Mouse (Mus musculus) forebrain, postnatal 0 days (tissue): ENCODE data around the gene Tgfbr3l. TPM values are rescaled to one million over a fixed set of nuclear protein-coding genes. Genes with fewer than 3 reads are reported as not detected.
A peak's percentile ranks its signal among the peaks of the same experiment; 100 is the strongest.
"Not testable (repeated sequence)": the region's sequence is repeated elsewhere in the genome, so short reads cannot be mapped to it uniquely, and the experiment has no call there.

ENCODE experiments used
- ATAC-seq: fragments of 200-750 bp; cut with Nextera tagmentation; 2 replicates; pipeline ENCODE4 v1.8.0; 2017; ENCODE audit warnings: mild to moderate bottlenecking, moderate library complexity
- DNase-seq: peaks from one replicate; pipeline ENCODE4 v3.0.0-alpha.2; 2015
- H3K27ac ChIP-seq: fragments of 300-500 bp; sonication (generic); 2 replicates; pipeline ENCODE4 v1.5.1; 2014; ENCODE audit warnings: low read depth, mild to moderate bottlenecking, antibody characterized with exemption, low read length, moderate library complexity, mixed read lengths
- H3K27me3 ChIP-seq: fragments of 300-500 bp; sonication (generic); 2 replicates; pipeline ENCODE4 v1.6.1; 2014; ENCODE audit warnings: mild to moderate bottlenecking, low read length, mixed read lengths; ENCODE audit not compliant: insufficient read depth
- H3K36me3 ChIP-seq: fragments of 300-500 bp; sonication (generic); 2 replicates; pipeline ENCODE4 v1.6.1; 2014; ENCODE audit warnings: mild to moderate bottlenecking, moderate library complexity; ENCODE audit not compliant: insufficient read depth
- H3K4me1 ChIP-seq: fragments of 300-500 bp; sonication (generic); 2 replicates; pipeline ENCODE4 v1.6.1; 2014; ENCODE audit warnings: antibody characterized with exemption; ENCODE audit not compliant: insufficient read depth
- H3K4me2 ChIP-seq: fragments of 300-500 bp; sonication (generic); 2 replicates; pipeline ENCODE4 v1.6.1; 2014; ENCODE audit warnings: low read depth, mild to moderate bottlenecking, moderate library complexity
- H3K4me3 ChIP-seq: fragments of 300-500 bp; sonication (generic); 2 replicates; pipeline ENCODE4 v1.5.1; 2014; ENCODE audit warnings: low read depth, low read length, mixed read lengths
- H3K9ac ChIP-seq: fragments of 300-500 bp; sonication (generic); 2 replicates; pipeline ENCODE4 v1.6.1; 2014; ENCODE audit warnings: mild to moderate bottlenecking
- H3K9me3 ChIP-seq: fragments of 300-500 bp; sonication (generic); 2 replicates; pipeline ENCODE4 v1.6.1; 2016; ENCODE audit warnings: low read length
- CTCF ChIP-seq: sonication (generic); IDR thresholded peaks from 2 replicates; pipeline ENCODE4 v1.5.1; 2016; ENCODE audit warnings: antibody characterized with exemption, control low read depth, low read depth
- WGBS: fragments of 180-500 bp; shearing (Covaris S2); extraction: QIAGEN DNeasy Blood & Tissue Kit; methylation state at CpG from one replicate; pipeline ENCODE4 v1.1.7; 2014; 5-methylcytosine and 5-hydroxymethylcytosine counted together
- polyA plus RNA-seq: library from polyadenylated mRNA; unstranded; fragments of >200 nt; fragmentation: Nextera tagmentation; extraction: Ambion mirVana; gene quantifications from 2 replicates; pipeline ENCODE4 v1.2.1, GENCODE M21; 2015
- total RNA-seq: library from RNA; depleted of rRNA; stranded (reverse); fragments of >200 nt; gene quantifications from 2 replicates; pipeline ENCODE4 v1.2.3, GENCODE M21; 2014

Gene Tgfbr3l
- total and polyA plus RNA-seq, 2 experiments from 2014 or later: 1.3 to 18.6 TPM

DNA sequence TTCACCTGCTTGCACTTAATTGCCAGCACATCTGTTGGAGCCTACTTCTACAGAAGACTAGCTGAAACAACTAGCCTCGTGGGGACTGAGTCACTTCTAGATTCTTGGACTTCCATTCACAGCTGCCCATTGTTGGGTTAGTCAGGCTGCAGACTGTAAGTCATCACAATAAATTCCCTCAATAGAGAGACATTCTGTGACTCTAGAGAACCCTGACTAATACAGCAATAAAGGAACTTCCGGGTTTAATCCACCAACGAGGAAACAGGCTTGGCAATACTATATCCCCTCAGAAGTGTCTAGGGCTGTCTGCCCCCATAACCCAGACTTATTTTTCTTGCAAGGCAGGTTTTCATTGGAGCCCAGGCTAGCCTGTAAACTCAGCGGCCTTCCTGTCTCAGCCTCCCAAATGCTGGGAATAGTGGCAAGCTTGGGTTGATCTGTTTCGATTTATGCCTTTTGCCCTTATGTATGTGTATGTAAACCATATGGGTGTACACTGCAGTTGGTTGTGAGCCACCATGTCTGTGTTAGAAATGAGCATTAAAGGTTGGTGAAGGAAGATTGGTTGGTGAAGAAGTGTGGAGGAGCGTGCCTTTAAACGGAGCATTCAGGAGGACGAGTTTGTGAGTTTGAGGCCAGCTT lies 4.2 kb downstream of the Tgfbr3l start:
- Histone ChIP-seq H3K4me1 (peaks cover 15% of the 10 kb centered on the region), H3K4me2 (peak overlapping the region; percentile 75), H3K9me3 (no peaks in the 10 kb centered on the region), H3K36me3 (peaks cover 39% of the 10 kb centered on the region), H3K27ac (peak overlapping the region; percentile 96), H3K4me3 (peak overlapping the region; percentile 89), H3K9ac (peak overlapping the region; percentile 95), H3K27me3 (no peaks in the 10 kb centered on the region)
- WGBS: 47% methylated on average over 8 of the region's 8 CpGs
- DNase-seq (no peak), ATAC-seq (no peak)
- no peak for TF ChIP-seq CTCF

DNA sequence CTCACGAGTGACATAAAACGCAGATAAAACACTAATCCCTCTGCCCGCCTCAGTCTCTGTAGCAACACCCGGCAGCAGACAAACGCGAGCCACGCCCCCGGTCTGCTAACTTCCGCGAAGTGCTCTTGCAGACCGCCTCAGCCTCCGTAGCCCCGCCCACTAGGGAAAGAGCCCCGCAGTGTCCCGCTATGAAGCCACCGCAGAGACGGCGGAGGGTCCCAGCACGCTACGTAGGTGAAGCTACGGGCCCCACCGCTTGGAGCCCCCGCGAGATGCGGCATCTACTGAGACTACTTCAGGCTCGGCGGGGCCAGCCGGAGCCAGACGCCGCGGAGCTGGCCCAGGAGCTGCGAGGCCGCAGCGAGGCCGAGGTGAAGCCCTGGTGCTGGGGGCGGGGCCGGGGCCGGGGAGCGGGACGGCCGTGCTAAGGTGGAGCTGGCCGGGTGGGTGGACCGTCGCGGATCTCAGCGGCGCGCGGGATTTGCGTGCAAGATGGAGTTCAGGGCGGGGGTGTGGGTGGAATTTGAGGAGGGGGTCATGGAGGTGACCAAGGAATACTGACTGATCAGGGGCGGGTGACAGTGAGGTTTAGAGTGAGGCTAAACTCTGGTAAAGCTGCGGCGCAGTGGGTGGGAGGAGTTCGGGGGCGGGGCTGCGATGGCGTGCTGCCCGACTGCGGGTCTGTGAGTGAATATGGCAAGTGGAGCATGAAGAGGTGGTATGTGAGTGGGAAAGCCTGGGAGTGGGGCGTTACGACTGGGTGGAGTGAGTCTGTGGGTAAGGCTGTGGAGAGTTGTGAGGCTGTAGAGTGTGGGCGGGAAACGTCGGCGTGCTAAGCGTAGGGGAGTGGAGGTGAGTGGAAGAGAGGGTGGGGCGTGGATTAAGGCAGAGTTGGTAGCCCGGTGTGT lies 5.2 kb downstream of the Tgfbr3l start, which contains the start of gene Snapc2:
TSS of gene Snapc2 (plus strand) at position 147 of the 908 bp plus-strand sequence.
- peak; percentile 91 for ATAC-seq
- peaks cover 22% of the 10 kb centered on the region for H3K4me1 ChIP-seq

DNA sequence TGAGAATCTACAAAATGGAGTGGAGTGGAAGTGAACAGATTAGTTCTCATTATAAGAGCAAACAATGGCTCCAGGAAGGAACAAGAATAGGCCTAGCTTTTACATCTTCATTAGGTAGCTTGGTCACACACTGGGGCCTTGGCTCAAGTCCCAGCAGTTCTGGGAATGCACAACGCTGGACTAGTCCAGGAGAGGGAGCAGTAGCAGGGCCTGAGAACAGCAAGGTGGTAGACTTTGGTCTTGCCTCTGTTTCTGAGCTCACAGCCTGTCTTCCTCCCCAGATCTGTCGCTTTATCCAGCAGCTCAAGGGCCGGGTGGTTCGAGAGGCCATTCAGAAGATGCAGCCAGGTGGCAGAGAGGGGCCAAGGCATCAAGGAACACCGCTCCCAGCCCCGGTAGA lies 6.0 kb downstream of the Tgfbr3l start:
- Histone ChIP-seq H3K9ac (no peak overlapping the region), H3K27ac (peak overlapping the region; percentile 96), H3K27me3 (no peaks in the 10 kb centered on the region), H3K9me3 (no peaks in the 10 kb centered on the region), H3K4me3 (peak overlapping the region; percentile 89), H3K36me3 (peaks cover 29% of the 10 kb centered on the region), H3K4me1 (peaks cover 22% of the 10 kb centered on the region), H3K4me2 (peak overlapping the region; percentile 75)
- 40% methylated on average over 6 of the region's 6 CpGs for WGBS
- TF ChIP-seq CTCF: peak; percentile 67
- ATAC-seq (no peak), DNase-seq (peak; percentile 78)

More for the DNA sequence above, 5.2 kb downstream of the Tgfbr3l start, which contains the start of gene Snapc2:
- Histone ChIP-seq H3K4me3 (peak within 1 kb of the TSS; percentile 89), H3K36me3 (peaks cover 30% of the 10 kb centered on the region), H3K9me3 (no peaks in the 10 kb centered on the region), H3K27me3 (no peaks in the 10 kb centered on the region), H3K27ac (peak within 1 kb of the TSS; percentile 96), H3K9ac (peak within 1 kb of the TSS; percentile 95), H3K4me2 (peak within 1 kb of the TSS; percentile 75)
- 2% methylated on average over 69 of the region's 69 CpGs for WGBS
- peak; percentile 96 for DNase-seq
- TF ChIP-seq CTCF: no peak

DNA sequence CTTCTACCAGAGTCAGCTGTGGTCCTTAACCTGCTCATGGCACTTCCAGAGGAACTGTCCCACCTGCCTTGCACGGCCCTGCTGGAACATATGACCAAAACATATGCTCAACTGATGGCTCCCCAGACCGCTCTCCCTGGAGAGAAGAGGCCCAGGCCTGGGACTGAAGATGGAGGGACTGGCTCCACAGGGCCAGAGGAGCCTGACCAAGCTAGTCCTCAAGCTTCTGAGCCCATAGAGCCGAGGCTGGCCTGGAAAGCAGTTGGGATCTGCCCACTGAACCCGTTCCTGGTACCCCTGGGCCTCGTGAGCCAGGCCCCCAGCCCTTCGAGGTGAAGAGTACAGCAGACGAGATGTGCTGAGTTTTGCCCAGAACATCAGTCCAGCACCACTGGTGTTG lies 7.5 kb downstream of the Tgfbr3l start:
- not testable (repeated sequence) for H3K27me3 ChIP-seq, H3K9ac ChIP-seq, ATAC-seq, H3K9me3 ChIP-seq, H3K27ac ChIP-seq, H3K4me3 ChIP-seq, DNase-seq, H3K4me2 ChIP-seq
- H3K36me3 ChIP-seq: peaks cover 29% of the 10 kb centered on the region
- 85% methylated on average over 7 of the region's 7 CpGs for WGBS
- H3K4me1 ChIP-seq: peaks cover 22% of the 10 kb centered on the region

DNA sequence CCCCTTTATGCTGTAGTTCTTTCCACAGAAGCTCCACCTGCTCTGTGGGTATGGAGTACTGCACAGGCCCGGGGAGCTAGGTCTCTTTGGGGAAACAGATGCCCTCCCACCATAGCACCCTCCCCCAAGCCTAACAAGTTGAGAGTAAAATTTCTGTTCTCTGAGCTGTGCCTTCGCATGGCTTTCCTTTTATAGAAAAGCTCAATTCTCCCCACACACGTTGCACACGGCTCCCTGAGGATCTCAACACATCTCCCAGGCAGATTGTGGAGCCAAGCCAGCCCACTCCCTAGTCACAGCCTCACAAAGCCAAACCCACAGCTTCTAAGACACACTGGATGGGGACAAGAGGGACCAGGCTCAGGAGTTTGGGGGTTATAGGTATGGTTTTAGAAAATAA lies 8.9 kb downstream of the Tgfbr3l start:
- Histone ChIP-seq H3K27ac (peak overlapping the region; percentile 95), H3K36me3 (peaks cover 36% of the 10 kb centered on the region), H3K4me3 (peak overlapping the region; percentile 82; the same call in 1 of the 2 replicates), H3K27me3 (no peaks in the 10 kb centered on the region), H3K4me2 (peak overlapping the region; percentile 80), H3K4me1 (peaks cover 22% of the 10 kb centered on the region), H3K9ac (peak overlapping the region; percentile 98; the same call in 1 of the 2 replicates), H3K9me3 (no peaks in the 10 kb centered on the region)
- ATAC-seq: no peak
- TF ChIP-seq CTCF: no peak
- WGBS: 25% methylated on average over 4 of the region's 4 CpGs
- peak; percentile 75 for DNase-seq

DNA sequence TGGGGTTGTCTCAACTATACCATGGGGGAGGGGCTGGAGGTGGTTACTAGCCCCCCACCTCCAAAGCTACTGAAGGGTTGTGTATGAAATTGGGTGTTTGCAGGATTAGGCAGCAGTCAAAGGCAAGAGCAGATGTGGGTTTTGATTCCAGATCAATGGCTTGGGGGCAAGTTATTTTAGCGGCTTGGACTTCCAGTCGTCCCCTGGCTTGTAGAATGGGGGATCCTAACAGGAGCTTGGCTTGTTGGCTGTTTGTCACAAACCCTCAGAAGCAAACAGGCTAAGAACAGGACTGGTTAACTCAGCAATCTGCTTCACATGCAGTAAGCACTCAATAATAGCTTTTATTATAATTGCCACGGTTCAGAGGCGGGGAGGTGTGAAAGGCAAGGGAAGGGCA lies 9.3 kb downstream of the Tgfbr3l start:
- TF ChIP-seq CTCF: no peak
- Histone ChIP-seq H3K9ac (peak overlapping the region; percentile 98; the same call in 1 of the 2 replicates), H3K27ac (peak overlapping the region; percentile 95), H3K27me3 (no peaks in the 10 kb centered on the region), H3K36me3 (peaks cover 41% of the 10 kb centered on the region), H3K9me3 (no peaks in the 10 kb centered on the region), H3K4me2 (peak overlapping the region; percentile 80), H3K4me3 (peak overlapping the region; percentile 82), H3K4me1 (peaks cover 21% of the 10 kb centered on the region)
- 46% methylated on average over 4 of the region's 4 CpGs for WGBS
- no peak for ATAC-seq
- DNase-seq: no peak
